Mouse (Mus musculus) T-cell, adult 2 months (primary cell): ENCODE measurements around the gene Shoc2.
A peak's percentile ranks its signal among the peaks of the same experiment; 100 is the strongest.
"Not testable (repeated sequence)": the region's sequence is repeated elsewhere in the genome, so short reads cannot be mapped to it uniquely, and the experiment has no call there.

Experiments used
- DNase-seq: peaks from one replicate; pipeline ENCODE4 v3.0.0; 2022; ENCODE audit warnings: low spot score

Shoc2 gene

GRCm38 (mm10) chr19:53933050-53933449 is 11.1 kb upstream of the Shoc2 start:
- DNase-seq = no peak

- no peak for DNase-seq
Measured at GRCm38 (mm10) chr19:53934046-53934445, 10.1 kb upstream of the Shoc2 start.

- no peak for DNase-seq
Measured at GRCm38 (mm10) chr19:53939467-53939866, 4.6 kb upstream of the Shoc2 start.

- no peak for DNase-seq
Measured at GRCm38 (mm10) chr19:53941139-53941538, 3.0 kb upstream of the Shoc2 start.

GRCm38 (mm10) chr19:53942342-53942741 is 1.8 kb upstream of the Shoc2 start:
- no peak for DNase-seq

- DNase-seq = no peak
Measured at GRCm38 (mm10) chr19:53944786-53945169, 672 bp downstream of the Shoc2 start.

DNA sequence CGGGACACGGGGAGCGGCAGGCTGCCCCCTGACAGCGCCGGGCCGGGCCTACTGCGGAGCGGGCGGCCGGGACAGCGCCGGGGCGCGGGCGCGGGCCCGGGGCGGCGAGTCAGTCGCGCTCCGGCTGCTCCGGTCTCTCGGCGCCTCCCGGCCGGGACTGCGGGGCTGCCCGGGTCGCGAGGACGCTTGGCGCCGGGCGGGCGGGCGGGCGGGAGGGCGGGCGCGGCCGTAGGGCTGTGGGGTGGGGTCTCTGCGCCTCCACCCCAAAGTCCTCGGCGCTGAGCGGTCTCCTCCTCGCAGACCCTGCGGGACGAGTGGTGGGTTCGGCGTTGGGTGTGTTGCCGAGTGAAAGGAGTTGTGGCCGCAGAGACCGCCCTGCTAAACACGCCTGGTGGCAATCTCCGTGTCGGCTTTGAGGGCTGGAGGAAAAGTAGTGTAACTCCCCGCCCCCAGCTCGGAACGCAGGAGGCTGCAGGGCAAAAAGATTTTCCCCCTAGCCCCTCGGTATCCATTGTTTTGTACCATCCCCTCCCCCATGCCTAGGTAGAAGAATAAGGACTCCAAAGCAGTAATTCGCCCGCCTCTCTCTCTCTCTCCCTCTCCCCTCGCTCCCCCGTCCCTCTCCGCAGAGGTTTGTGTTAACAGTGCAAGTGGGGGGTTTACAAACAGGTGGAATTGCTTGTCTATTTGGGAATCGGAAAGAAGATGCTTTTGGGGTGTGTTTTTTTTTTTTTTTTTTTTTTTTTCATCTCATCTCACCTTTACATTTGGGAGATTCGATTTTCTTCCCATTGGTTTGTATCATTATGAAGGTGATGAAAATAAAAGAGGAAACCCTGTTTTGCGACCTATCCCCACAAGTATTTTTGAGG is 1.3 kb downstream of the Shoc2 start:
- DNase-seq = peak; percentile 49

DNA sequence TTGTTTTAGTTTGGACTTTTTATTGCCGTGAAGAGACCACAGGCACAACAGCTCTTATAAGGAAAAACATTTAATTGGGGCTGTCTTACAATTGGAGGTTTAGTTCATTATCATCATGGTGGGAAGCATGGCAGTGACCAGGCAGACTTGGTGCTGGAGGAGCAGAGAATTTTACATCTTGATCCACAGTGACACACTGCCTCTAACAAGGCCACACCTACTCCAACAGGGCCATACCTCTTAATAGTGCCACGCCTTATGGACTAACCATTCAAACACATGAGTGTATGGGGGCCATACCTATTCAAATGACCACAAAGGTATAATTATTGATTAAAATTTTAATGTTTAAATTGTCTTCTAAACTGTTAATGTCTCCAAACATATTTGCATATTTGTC is 13.4 kb downstream of the Shoc2 start:
- no peak for DNase-seq

DNA sequence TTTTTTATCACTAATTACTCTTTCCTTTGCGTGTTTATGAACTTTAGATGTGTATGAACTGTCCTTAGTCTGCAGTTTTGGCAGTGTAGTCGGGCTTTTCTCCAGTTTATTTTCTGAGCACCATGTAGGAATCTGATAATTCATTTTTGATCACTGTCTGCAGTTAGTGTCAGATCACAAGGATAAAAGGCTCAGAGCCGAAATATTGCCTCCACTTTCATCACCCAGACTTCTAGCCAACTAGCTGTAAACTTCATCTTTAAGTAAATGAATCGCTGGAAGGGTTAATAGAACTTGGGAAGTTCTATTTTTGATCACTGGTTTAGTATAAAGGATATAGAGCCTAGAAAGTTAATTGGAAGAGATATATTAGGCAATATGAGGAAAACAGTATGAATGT is 18.4 kb downstream of the Shoc2 start:
- no peak for DNase-seq

- not testable (repeated sequence) for DNase-seq
Measured at GRCm38 (mm10) chr19:53964347-53964746, 20.2 kb downstream of the Shoc2 start.

DNA sequence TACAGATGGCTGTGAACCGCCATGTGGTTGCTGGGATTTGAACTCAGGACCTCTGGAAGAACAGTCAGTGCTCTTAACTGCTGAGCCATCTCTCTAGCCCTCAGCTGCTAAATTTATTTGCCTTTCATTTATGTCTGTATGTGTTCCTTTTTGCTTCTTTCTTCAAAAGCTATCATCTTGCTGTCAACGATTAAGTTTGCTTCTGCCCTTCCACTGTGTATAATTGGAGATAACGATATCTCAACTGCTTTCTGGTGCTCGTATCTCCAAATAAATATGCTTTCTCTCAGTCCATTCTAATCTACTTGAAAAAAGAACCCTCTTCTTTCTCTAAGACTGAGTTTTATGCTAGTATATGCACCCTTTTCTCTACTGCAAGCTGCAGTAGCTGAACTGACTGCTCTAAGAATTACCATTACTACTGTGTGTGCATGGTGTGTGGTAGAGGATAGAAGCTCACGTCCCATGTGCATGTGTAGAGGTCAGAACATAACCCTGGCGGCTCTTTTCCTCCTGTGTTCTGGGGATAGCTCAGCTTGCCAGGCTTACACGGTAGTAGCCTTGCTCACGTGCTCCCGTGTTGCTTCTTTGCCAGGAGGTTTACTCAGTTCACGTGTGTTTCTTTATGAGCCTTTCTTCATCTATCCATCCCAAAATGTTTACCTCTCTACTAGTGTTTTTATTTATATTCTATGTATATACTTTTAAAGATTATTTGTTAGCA is 21.0 kb downstream of the Shoc2 start:
- no peak for DNase-seq

DNA sequence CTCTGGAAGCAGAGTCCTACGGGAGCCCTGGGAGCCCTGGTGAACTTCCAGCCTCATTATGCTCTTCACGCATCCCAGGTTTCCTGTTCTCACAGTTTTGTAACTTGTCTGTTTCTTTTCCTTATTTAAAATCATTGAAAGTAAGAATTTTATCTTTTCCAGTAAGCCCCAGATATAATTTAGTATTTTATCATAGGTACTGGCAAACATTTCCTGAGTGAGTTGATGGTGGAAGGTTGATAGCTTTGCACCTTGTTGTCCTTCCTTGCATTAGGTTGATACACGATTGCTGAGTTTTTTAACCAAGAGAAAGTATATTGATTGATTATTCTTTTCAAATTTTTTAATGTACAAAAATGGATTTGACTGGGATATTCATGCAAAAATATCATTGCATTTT is 25.1 kb downstream of the Shoc2 start:
- no peak for DNase-seq

- peak; percentile 6 for DNase-seq
Measured at GRCm38 (mm10) chr19:53971938-53972337, 27.8 kb downstream of the Shoc2 start.

GRCm38 (mm10) chr19:53973656-53974055 is 29.6 kb downstream of the Shoc2 start:
- DNase-seq = no peak

DNA sequence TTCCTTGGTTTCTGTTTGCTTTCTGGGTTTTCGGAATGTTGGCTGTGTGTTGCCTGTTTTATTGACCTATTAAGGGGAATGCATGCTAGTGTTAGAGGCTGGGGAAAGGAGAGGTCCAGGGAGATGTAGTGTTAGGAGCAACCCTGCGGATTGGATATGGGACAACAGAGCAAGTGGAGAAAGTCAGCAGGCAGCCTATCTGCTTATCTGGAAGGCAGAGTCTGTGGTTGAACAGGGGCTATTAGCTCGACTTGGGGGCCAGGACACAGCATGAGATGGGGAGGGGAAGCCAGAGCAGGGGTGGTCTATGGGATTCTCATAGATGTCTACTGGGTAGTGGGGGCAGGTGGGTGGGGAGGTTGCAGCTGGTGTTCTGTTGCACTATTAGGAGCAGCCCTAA is 37.9 kb downstream of the Shoc2 start:
- no peak for DNase-seq

DNA sequence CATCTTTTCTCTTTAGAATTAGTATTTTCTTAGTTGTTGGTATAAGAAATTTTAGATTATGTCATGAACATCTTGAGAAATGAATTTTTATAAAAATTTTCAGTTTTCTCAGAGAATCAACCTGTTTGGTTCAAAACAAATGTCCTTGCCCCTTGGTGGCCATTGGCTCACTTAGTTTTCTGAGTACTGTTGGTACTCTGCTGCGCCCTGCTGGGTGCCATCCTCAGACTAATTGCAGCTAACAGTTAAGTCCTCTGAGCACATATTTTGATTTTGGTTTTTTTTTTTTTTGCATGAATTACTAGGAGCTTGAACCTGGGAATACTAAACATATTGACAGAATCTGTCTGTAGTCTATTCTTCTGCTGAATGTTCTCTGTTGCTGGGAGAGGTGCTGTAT is 39.2 kb downstream of the Shoc2 start:
- DNase-seq = peak; percentile 15

DNA sequence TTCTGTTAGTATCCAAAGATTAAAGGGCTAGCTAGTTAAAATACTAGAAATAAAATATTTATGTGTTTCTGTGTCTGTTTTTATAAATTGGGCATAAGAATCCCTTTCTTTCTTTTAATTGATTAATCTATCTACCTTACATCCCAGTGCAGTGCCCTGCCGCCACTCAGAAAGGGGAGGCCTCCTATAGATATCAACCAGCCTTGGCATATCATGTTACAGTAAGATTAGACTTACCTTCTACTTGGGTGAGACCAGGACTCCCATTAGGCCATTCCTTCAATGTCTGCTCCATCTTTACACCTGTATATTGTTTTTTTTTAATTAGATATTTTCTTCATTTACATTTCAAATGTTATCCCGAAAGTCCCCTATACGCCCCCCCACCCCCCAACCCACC is 40.5 kb downstream of the Shoc2 start:
- DNase-seq = no peak

- no peak for DNase-seq
Measured at GRCm38 (mm10) chr19:53990538-53990937, 46.4 kb downstream of the Shoc2 start.

DNA sequence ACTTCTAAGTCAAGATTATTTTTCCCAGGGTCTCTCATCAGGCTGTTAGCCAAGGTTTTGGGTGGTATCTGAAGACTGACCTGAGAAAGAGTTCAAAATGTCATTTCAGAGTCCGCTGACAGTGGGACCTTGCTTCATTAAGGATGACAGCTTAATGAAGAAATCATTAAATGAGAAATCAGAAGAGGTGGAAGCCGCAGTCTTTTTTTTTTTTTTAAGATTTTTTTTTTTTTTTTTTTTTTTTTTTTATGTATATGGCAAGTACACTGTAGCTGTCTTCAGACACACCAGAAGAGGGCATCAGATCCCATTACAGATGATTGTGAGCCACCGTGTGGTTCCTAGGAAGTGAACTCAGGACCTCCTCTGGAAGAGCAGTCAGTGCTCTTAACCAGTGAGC is 49.8 kb downstream of the Shoc2 start:
- no peak for DNase-seq

GRCm38 (mm10) chr19:53994276-53994675 is 50.2 kb downstream of the Shoc2 start:
- no peak for DNase-seq

DNA sequence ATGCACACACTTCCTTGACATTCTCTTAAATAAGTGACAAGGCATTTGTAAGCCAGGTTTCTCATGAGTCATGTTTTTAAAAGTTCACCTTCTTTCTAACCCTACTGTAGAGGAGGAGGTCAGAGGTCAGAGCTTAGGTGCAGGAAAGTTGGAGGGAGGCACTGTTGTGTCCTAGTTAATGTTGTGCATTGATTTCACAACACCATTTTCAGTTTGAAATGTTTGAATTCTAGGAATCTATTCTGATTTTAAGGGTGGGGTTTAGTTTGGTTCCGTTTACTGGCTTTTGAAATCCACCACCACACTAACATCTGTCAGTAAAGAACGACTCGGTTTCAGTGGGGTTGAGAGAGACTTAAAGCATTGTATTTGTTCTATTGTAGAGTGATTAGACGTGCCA is 66.9 kb downstream of the Shoc2 start:
- no peak for DNase-seq

DNA sequence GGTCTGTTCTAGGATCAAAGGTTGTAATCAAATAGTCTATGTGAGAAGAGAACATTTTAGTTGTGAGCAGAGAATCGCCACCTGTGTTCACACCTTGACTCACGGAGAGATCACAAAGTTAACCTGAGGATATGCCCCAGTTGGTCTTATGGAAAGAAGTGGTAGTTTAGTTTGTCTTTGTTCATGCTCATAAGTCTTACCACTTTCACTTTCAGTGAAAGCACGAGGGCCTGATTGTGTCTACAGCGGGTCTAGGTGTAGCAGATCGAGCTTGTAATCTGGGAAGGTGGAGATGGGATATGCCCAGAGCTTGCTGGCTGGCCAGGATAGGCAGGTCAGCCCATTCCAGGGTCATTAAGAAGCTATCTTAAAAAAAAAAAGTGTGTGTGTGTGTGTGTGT is 70.9 kb downstream of the Shoc2 start:
- DNase-seq = no peak

DNA sequence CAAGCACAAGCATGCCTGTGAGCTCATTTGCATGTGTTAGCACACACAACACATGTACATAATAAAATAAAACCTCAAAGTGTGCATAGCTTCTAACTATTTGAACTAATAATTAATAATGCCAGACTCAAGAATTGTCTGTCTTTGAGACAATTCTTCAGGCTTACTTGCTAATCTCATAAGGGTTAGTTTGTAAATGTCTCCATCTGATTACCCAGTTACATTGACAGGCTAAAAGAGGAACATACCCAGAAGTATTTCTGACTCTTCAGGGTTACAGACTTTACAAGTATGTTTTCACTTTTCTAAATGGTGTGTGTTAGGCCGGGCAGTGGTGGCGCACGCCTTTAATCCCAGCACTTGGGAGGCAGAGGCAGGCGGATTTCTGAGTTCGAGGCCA is 71.4 kb downstream of the Shoc2 start:
- DNase-seq = no peak

DNA sequence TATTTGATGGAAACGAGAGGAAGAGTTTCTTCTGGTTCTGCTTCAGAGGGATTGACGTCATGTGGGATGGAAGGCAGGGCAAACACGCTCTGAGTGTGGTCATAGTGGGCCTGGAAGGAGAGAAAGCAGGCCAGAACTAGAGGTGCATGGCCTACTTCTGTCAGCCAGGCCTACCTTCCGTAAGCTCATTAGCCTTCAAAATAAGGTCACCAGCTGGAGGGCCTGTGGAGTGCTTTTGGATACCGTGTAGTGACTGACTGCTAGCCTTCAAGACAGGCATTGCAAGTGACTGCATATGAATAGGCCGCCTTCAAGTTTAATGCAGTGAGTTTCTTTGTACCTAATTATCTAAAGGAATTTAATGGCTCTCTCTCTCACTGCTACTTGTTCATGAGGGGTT is 91.0 kb downstream of the Shoc2 start:
- no peak for DNase-seq
